Mouse (Mus musculus) CH12.LX (cell line): Measurements from ENCODE around the gene Arl14. TPM values are rescaled to one million over a fixed set of nuclear protein-coding genes. Genes with fewer than 3 reads are reported as not detected.

ENCODE experiments used
- DNase-seq: peaks from one replicate; pipeline ENCODE4 v3.0.0-alpha.2; 2013; ENCODE audit errors: extremely low read depth
- H3K27ac ChIP-seq: 2 replicates; pipeline ENCODE4 v1.5.1; 2012; ENCODE audit warnings: low read depth, mild to moderate bottlenecking, control low read depth, moderate library complexity; ENCODE audit not compliant: insufficient read depth
- H3K27me3 ChIP-seq: replicated peaks from 2 replicates; pipeline ENCODE3; 2012; ENCODE audit warnings: inconsistent platforms
- H3K36me3 ChIP-seq, 2 experiments: replicated peaks in 1 of 2; 2 replicates each; pipeline versions ENCODE3 to v1.6.1; 2012; ENCODE audit warnings: inconsistent platforms in 1 of 2, low read length in 1 of 2, mild to moderate bottlenecking in 1 of 2, mixed read lengths in 1 of 2, moderate library complexity in 1 of 2; ENCODE audit not compliant: control insufficient read depth in 1 of 2, insufficient read depth in 1 of 2
- H3K4me1 ChIP-seq, 2 experiments: 2 replicates each; pipeline ENCODE4 v1.6.1; 2012; ENCODE audit warnings: inconsistent platforms in 1 of 2, moderate library complexity in 1 of 2; ENCODE audit not compliant: insufficient read depth in 2 of 2, control insufficient read depth in 1 of 2
- H3K4me2 ChIP-seq: 2 replicates; pipeline ENCODE4 v1.6.1; 2012; ENCODE audit warnings: low read depth, mild to moderate bottlenecking, control low read depth; ENCODE audit not compliant: poor library complexity, insufficient read depth, severe bottlenecking
- H3K4me3 ChIP-seq, 3 experiments: fragments of 150-350 bp in 1 of 3; sonication (generic) in 1 of 3; replicated peaks in 1 of 3; 2 replicates each; pipeline versions ENCODE3 to v1.5.1; 2011 to 2012; ENCODE audit warnings: low read depth in 2 of 3, low read length in 2 of 3, mild to moderate bottlenecking in 2 of 3, moderate library complexity in 2 of 3, control low read depth in 1 of 3, improper control_type of control experiment in 1 of 3, inconsistent platforms in 1 of 3, mixed read lengths in 1 of 3; ENCODE audit not compliant: poor library complexity in 1 of 3
- H3K79me2 ChIP-seq: replicated peaks from 2 replicates; pipeline ENCODE4 v1.6.1; 2012; ENCODE audit warnings: mild to moderate bottlenecking, moderate library complexity; ENCODE audit not compliant: control insufficient read depth, poor library complexity, insufficient read depth, severe bottlenecking; ENCODE audit errors: extremely low read depth
- H3K9ac ChIP-seq: 2 replicates; pipeline ENCODE4 v1.6.1; 2012; ENCODE audit warnings: low read depth, mild to moderate bottlenecking, control low read depth, moderate library complexity; ENCODE audit not compliant: insufficient read depth
- H3K9me3 ChIP-seq: replicated peaks from 2 replicates; pipeline ENCODE3; 2012; ENCODE audit warnings: low read length, inconsistent platforms, mixed read lengths
- CTCF ChIP-seq, 2 experiments: IDR thresholded peaks in 1 of 2; conservative IDR thresholded peaks in 1 of 2; 2 replicates each; pipeline ENCODE4 v1.5.1; 2011 to 2012; ENCODE audit warnings: low read depth in 2 of 2, low read length in 2 of 2, improper control_type of control experiment in 1 of 2, inconsistent platforms in 1 of 2, mild to moderate bottlenecking in 1 of 2, moderate library complexity in 1 of 2
- EP300 ChIP-seq: IDR thresholded peaks from 2 replicates; pipeline ENCODE4 v1.6.1; 2011; ENCODE audit warnings: low read length, improper control_type of control experiment
- MAFK ChIP-seq: IDR thresholded peaks from 2 replicates; pipeline ENCODE4 v1.6.1; 2011; ENCODE audit warnings: low read length, improper control_type of control experiment; ENCODE audit not compliant: insufficient replicate concordance
- MYC ChIP-seq: IDR thresholded peaks from 2 replicates; pipeline ENCODE4 v1.6.1; 2011; ENCODE audit warnings: low read depth, mild to moderate bottlenecking, improper control_type of control experiment, low read length
- NELFE ChIP-seq: IDR thresholded peaks from 2 replicates; pipeline ENCODE4 v1.6.1; 2011; ENCODE audit warnings: low read depth, low read length, improper control_type of control experiment
- NRF1 ChIP-seq: IDR thresholded peaks from 2 replicates; pipeline ENCODE4 v1.6.1; 2014; ENCODE audit warnings: low read depth, mild to moderate bottlenecking, inconsistent platforms, low read length, improper control_type of control experiment, moderate library complexity
- RAD21 ChIP-seq: IDR thresholded peaks from 2 replicates; pipeline ENCODE4 v1.6.1; 2011; ENCODE audit warnings: low read depth, mild to moderate bottlenecking, low read length, improper control_type of control experiment, moderate library complexity
- UBTF ChIP-seq: IDR thresholded peaks from 2 replicates; pipeline ENCODE4 v1.6.1; 2012; ENCODE audit warnings: low read depth, mild to moderate bottlenecking, inconsistent platforms, low read length, improper control_type of control experiment, moderate library complexity
- ZNF384 ChIP-seq: IDR thresholded peaks from 2 replicates; pipeline ENCODE4 v1.6.1; 2012; ENCODE audit warnings: low read depth, low read length, improper control_type of control experiment, inconsistent platforms
- dilution Hi-C: fragments of 300-500 bp; cut with MboI; formaldehyde crosslinking; loops from 2 replicates; pipeline ENCODE4 v1.14.3; 2020; ENCODE audit warnings: low sequenced_read_pairs; ENCODE audit not compliant: extremely low pct_unique_long_range_greater_than_20kb, extremely low pct_ligation_motif_present
- in situ Hi-C: fragments of 300-500 bp; cut with MboI; formaldehyde crosslinking; loops from 3 replicates; pipeline ENCODE4 v1.14.3; 2019; ENCODE audit warnings: low sequenced_read_pairs, low pct_ligation_motif_present, low pct_unique_long_range_greater_than_20kb, mixed read lengths
- polyA plus RNA-seq: library from polyadenylated mRNA; unstranded; fragments of >175 nt; gene quantifications from 2 replicates; pipeline ENCODE4 v1.2.1, GENCODE M21; 2012; ENCODE audit warnings: low read depth; ENCODE audit not compliant: insufficient read length
- total RNA-seq, 2 experiments: library from RNA; depleted of rRNA; stranded (reverse); fragments of 300-350 nt in 1 of 2; fragments of >200 nt in 1 of 2; gene quantifications; 2 replicates each; pipeline ENCODE4 v1.2.3; 2012 to 2014

Gene Arl14
- total and polyA plus RNA-seq, 3 experiments, result not detected

DNA sequence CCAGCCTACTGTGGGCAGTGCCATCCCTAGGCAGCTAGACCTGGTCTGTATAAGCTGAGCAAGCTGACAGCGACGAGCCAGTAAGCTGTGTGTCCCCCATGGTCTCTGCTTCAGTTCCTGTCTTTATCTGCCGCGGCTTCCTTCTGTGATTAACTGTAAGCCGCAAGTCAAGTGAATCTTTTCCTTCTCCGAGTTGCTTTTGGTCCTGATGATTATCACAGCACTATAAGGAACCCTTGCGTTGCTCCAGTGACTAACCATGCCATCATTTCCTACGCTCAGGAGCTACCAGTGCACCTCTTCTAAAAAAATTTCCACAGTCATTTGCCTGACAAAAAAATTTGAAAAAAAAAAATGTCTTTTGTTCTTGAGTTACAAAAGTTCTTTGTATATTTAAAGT is 40.7 kb upstream of the Arl14 start:
- no peak for DNase-seq
- no peak overlapping the region for H3K4me3 ChIP-seq
- no peaks in the 10 kb centered on the region for H3K9me3 ChIP-seq
- no peak overlapping the region for H3K9ac ChIP-seq
- no peak for TF ChIP-seq ZNF384
- no peak for TF ChIP-seq RAD21
- no peak for TF ChIP-seq NELFE
- no peak for TF ChIP-seq CTCF (conservative IDR thresholded peaks at IDR 0.05 in 1 of 2, IDR thresholded peaks at IDR 0.05 in 1 of 2; ENCODE audit: low read depth in 2 of 2, low read length in 2 of 2)
- TF ChIP-seq MYC, result no peak
- no peak overlapping the region for H3K27ac ChIP-seq
- no peak overlapping the region for H3K4me2 ChIP-seq
- H3K36me3 ChIP-seq, result no peaks in the 10 kb centered on the region
- no peaks in the 10 kb centered on the region for H3K27me3 ChIP-seq
- H3K4me1 ChIP-seq, result peaks cover 2 to 4% of the 10 kb centered on the region in 2 experiments; a peak in 1 of 4 replicates
- dilution Hi-C loops, result no loop called here
- in situ Hi-C loops, result no loop called here
- H3K79me2 ChIP-seq, result no peaks in the 10 kb centered on the region

GRCm38 (mm10) chr3:69182225-69182624 is 40.0 kb upstream of the Arl14 start:
- H3K79me2 ChIP-seq, result no peaks in the 10 kb centered on the region
- H3K27me3 ChIP-seq, result no peaks in the 10 kb centered on the region
- no peak for TF ChIP-seq NRF1
- TF ChIP-seq ZNF384, result peak; percentile 34; the same call in 1 of the 2 replicates
- no peak overlapping the region for H3K4me2 ChIP-seq
- DNase-seq, result no peak
- H3K36me3 ChIP-seq, result no peaks in the 10 kb centered on the region
- no peak overlapping the region for H3K9ac ChIP-seq
- no peaks in the 10 kb centered on the region for H3K9me3 ChIP-seq
- H3K4me3 ChIP-seq, result no peak overlapping the region
- in situ Hi-C loops, result no loop called here
- H3K4me1 ChIP-seq, result peaks cover 2 to 4% of the 10 kb centered on the region in 2 experiments; a peak in 1 of 4 replicates
- H3K27ac ChIP-seq, result no peak overlapping the region
- dilution Hi-C loops, result no loop called here

- H3K36me3 ChIP-seq, result no peaks in the 10 kb centered on the region
- dilution Hi-C loops (no loop called here), in situ Hi-C loops (no loop called here)
- no peaks in the 10 kb centered on the region for H3K9me3 ChIP-seq
- no peaks in the 10 kb centered on the region for H3K79me2 ChIP-seq
- no peak for DNase-seq
- TF ChIP-seq CTCF (conservative IDR thresholded peaks at IDR 0.05 in 1 of 2, IDR thresholded peaks at IDR 0.05 in 1 of 2; ENCODE audit: low read depth in 2 of 2, low read length in 2 of 2), result 0 out of 4 replicates have a peak, but pooled peaks of 1 of the 2 experiments have one; percentile 3
- TF ChIP-seq MAFK, result no peak
- no peak for TF ChIP-seq UBTF
- no peak for TF ChIP-seq EP300
- no peak overlapping the region for H3K4me3 ChIP-seq
- peaks cover 2% of the 10 kb centered on the region for H3K27me3 ChIP-seq
- no peak overlapping the region for H3K9ac ChIP-seq
- no peak overlapping the region for H3K27ac ChIP-seq
- H3K4me1 ChIP-seq, result peaks cover 2% of the 10 kb centered on the region in 2 experiments; a peak in 1 of 4 replicates
- no peak overlapping the region for H3K4me2 ChIP-seq
Measured at GRCm38 (mm10) chr3:69185244-69185643, 37.0 kb upstream of the Arl14 start.
